Comparison of ENCODE assay signal across 20 mouse cellular contexts in genomic region chr6:22036911-22037310, GRCm38 (mm10). TPM values are rescaled to one million over a fixed set of nuclear protein-coding genes. Genes with fewer than 3 reads are reported as not detected.
DNase-seq lines count a peak whose midpoint lies in the region; ATAC-seq and TF ChIP-seq lines count a peak whose summit lies in the region.
"Had no signal": no experiment of that assay in that cellular context is flagged by ENCODE, and none has a peak within 500 bp of the region (broad histone marks: within the 10 kb centered on the region; RNA-seq: fewer than 3 reads in every experiment).

No protein-coding gene starts in this region.

- no peaks in the 10 kb centered on the region for H3K9me3 ChIP-seq in intestine, embryonic 14.5 days (ENCODE audit: control insufficient read depth, low read length)
- no peaks in the 10 kb centered on the region for H3K9me3 ChIP-seq in intestine, embryonic 16.5 days (ENCODE audit: control insufficient read depth, low read length)
- no peaks in the 10 kb centered on the region for H3K9me3 ChIP-seq in lung, embryonic 16.5 days (ENCODE audit: control insufficient read depth, low read length)
- H3K9me3 ChIP-seq: embryonic facial prominence, embryonic 10.5 days; forebrain, embryonic 10.5 days; heart, embryonic 15.5 days; hindbrain, embryonic 10.5 days had no signal

- TF ChIP-seq CTCF in embryonic fibroblast, embryonic 13.5 days (IDR thresholded peaks at IDR 0.05; ENCODE audit: borderline replicate concordance, insufficient read depth, low read length) = no peak

- peak; percentile 37 for DNase-seq in intestine, embryonic 14.5 days (ENCODE audit: low spot score)
- DNase-seq in lung, postnatal 14 days = no peak
- DNase-seq in NIH3T3 (ENCODE audit: low read depth) = peak; percentile 49
- DNase-seq in kidney, postnatal 4 days = no peak
- DNase-seq: cerebellum, adult 18-20 months; cerebellum, adult 9-11 months; cerebellum, postnatal 36 days; gastrocnemius, postnatal 10 days; heart, postnatal 14 days had no signal

- H3K4me1 ChIP-seq in intestine, embryonic 14.5 days (replicated peaks; ENCODE audit: control insufficient read depth, insufficient read depth, low read length) = no peaks in the 10 kb centered on the region
- no peaks in the 10 kb centered on the region for H3K4me1 ChIP-seq in intestine, embryonic 16.5 days (ENCODE audit: control insufficient read depth, insufficient read depth, low read length)
- H3K4me1 ChIP-seq in lung, embryonic 16.5 days (replicated peaks; ENCODE audit: control insufficient read depth, insufficient read depth, low read length) = peaks cover 18% of the 10 kb centered on the region
- peaks cover 3% of the 10 kb centered on the region; the same call in 1 of the 2 replicates for H3K4me1 ChIP-seq in embryonic fibroblast, embryonic 13.5 days (ENCODE audit: control insufficient read depth, insufficient read depth, low read length)
- H3K4me1 ChIP-seq: heart, embryonic 15.5 days had no signal

- 35% methylated on average over 1 of the region's 1 CpGs for WGBS in intestine, embryonic 14.5 days
- 56% methylated on average over 1 of the region's 1 CpGs for WGBS in intestine, embryonic 16.5 days
- WGBS in lung, embryonic 16.5 days = 53% methylated on average over 1 of the region's 1 CpGs

- H3K27ac ChIP-seq in intestine, embryonic 14.5 days (ENCODE audit: low read depth) = no peak overlapping the region
- H3K27ac ChIP-seq in intestine, embryonic 16.5 days (ENCODE audit: low read length) = no peak overlapping the region
- peak overlapping the region; percentile 52; the same call in 1 of the 2 replicates for H3K27ac ChIP-seq in lung, embryonic 16.5 days (ENCODE audit: low read length)
- H3K27ac ChIP-seq in embryonic fibroblast, embryonic 13.5 days (ENCODE audit: insufficient read depth, low read length) = peak overlapping the region; percentile 8; the same call in 1 of the 2 replicates
- H3K27ac ChIP-seq: embryonic facial prominence, embryonic 10.5 days; forebrain, embryonic 10.5 days; heart, embryonic 15.5 days; hindbrain, embryonic 10.5 days; hindbrain, embryonic 14.5 days had no signal

- no peaks in the 10 kb centered on the region for H3K27me3 ChIP-seq in intestine, embryonic 14.5 days (replicated peaks; ENCODE audit: control insufficient read depth, insufficient read depth, low read length)
- no peaks in the 10 kb centered on the region for H3K27me3 ChIP-seq in intestine, embryonic 16.5 days (replicated peaks; ENCODE audit: control insufficient read depth, insufficient read depth, low read length)
- no peaks in the 10 kb centered on the region for H3K27me3 ChIP-seq in lung, embryonic 16.5 days (ENCODE audit: control insufficient read depth, insufficient read depth, low read depth, low read length)
- H3K27me3 ChIP-seq: heart, embryonic 15.5 days had no signal

- no peak overlapping the region for H3K9ac ChIP-seq in intestine, embryonic 14.5 days (ENCODE audit: low read length)
- H3K9ac ChIP-seq in intestine, embryonic 16.5 days (ENCODE audit: low read depth, low read length) = no peak overlapping the region
- H3K9ac ChIP-seq in lung, embryonic 16.5 days (ENCODE audit: low read length) = no peak overlapping the region
- H3K9ac ChIP-seq: heart, embryonic 15.5 days; hindbrain, embryonic 14.5 days had no signal

- no peak overlapping the region for H3K4me3 ChIP-seq in intestine, embryonic 14.5 days (ENCODE audit: low read depth, low read length)
- H3K4me3 ChIP-seq in intestine, embryonic 16.5 days (ENCODE audit: low read length) = no peak overlapping the region
- no peak overlapping the region for H3K4me3 ChIP-seq in lung, embryonic 16.5 days (ENCODE audit: low read length)
- H3K4me3 ChIP-seq in embryonic fibroblast, embryonic 13.5 days (ENCODE audit: insufficient read depth, low read length) = no peak overlapping the region
- H3K4me3 ChIP-seq: embryonic facial prominence, embryonic 10.5 days; erythroblast, embryonic 14.5 days; forebrain, embryonic 10.5 days; heart, embryonic 15.5 days; hindbrain, embryonic 10.5 days had no signal

- H3K4me2 ChIP-seq in intestine, embryonic 14.5 days (ENCODE audit: low read length) = no peak overlapping the region
- no peak overlapping the region for H3K4me2 ChIP-seq in intestine, embryonic 16.5 days (ENCODE audit: low read depth, low read length)
- no peak overlapping the region for H3K4me2 ChIP-seq in lung, embryonic 16.5 days (ENCODE audit: low read depth, low read length)
- H3K4me2 ChIP-seq: heart, embryonic 11.5 days; heart, embryonic 15.5 days; hindbrain, embryonic 14.5 days had no signal

- H3K36me3 ChIP-seq in intestine, embryonic 14.5 days (ENCODE audit: control insufficient read depth, insufficient read depth, low read length) = no peaks in the 10 kb centered on the region
- H3K36me3 ChIP-seq in intestine, embryonic 16.5 days (ENCODE audit: control insufficient read depth, insufficient read depth, low read length) = no peaks in the 10 kb centered on the region
- H3K36me3 ChIP-seq in lung, embryonic 16.5 days (ENCODE audit: control insufficient read depth, insufficient read depth, low read length) = no peaks in the 10 kb centered on the region
- H3K36me3 ChIP-seq: forebrain, embryonic 10.5 days; heart, embryonic 15.5 days; hindbrain, embryonic 10.5 days had no signal

- TF ChIP-seq POLR2A in embryonic fibroblast, embryonic 13.5 days (IDR thresholded peaks at IDR 0.05; ENCODE audit: low read depth, low read length) = no peak

- ATAC-seq in intestine, embryonic 14.5 days (replicated peaks; ENCODE audit: low FRiP score, low TSS enrichment, low read depth) = no peak
- no peak for ATAC-seq in intestine, embryonic 16.5 days
- no peak for ATAC-seq in lung, embryonic 16.5 days (ENCODE audit: low read depth)
- ATAC-seq: forebrain, embryonic 14.5 days had no signal

RNA-seq across cellular contexts. Expression of gene Cped1, which starts 51.2 kb away (rescaled TPM):
- polyA plus RNA-seq in intestine, embryonic 14.5 days (2014; fragmentation: Nextera tagmentation; extraction: Ambion mirVana) = 35.5 and 38.5 TPM in 2 replicates
- 16.8 and 17.6 TPM in 2 replicates for polyA plus RNA-seq in intestine, embryonic 16.5 days (2015; fragmentation: Nextera tagmentation; extraction: Ambion mirVana)
- polyA plus RNA-seq in lung, embryonic 16.5 days (2015; fragmentation: Nextera tagmentation; extraction: Ambion mirVana) = 21.9 and 22.1 TPM in 2 replicates
- 23.4 and 34.4 TPM in 2 replicates for polyA plus RNA-seq in embryonic fibroblast, embryonic 13.5 days (2011; ENCODE audit: insufficient read length, low read depth, missing spikeins)

Comparison
In these comparisons a context has a peak if more than half of its experiments do, and no peak if none do; other contexts are left out.
1. DNase-seq: peak in intestine, embryonic 14.5 days (single experiment) and NIH3T3 (single experiment); none in lung, postnatal 14 days (single experiment) and kidney, postnatal 4 days (0 of 2).
2. H3K27ac ChIP-seq: peak in lung, embryonic 16.5 days (single experiment) and embryonic fibroblast, embryonic 13.5 days (single experiment); none in intestine, embryonic 14.5 days (single experiment) and intestine, embryonic 16.5 days (single experiment).